Mouse (Mus musculus) CH12.LX (cell line): Measurements from ENCODE around the gene Irx4.

Source experiments
- CTCF ChIP-seq, 2 experiments: IDR thresholded peaks in 1 of 2; conservative IDR thresholded peaks in 1 of 2; 2 replicates each; pipeline ENCODE4 v1.5.1; 2011 to 2012; ENCODE audit warnings: low read depth in 2 of 2, low read length in 2 of 2, improper control_type of control experiment in 1 of 2, inconsistent platforms in 1 of 2, mild to moderate bottlenecking in 1 of 2, moderate library complexity in 1 of 2
- EP300 ChIP-seq: IDR thresholded peaks from 2 replicates; pipeline ENCODE4 v1.6.1; 2011; ENCODE audit warnings: low read length, improper control_type of control experiment
- IRF4 ChIP-seq: IDR thresholded peaks from 2 replicates; pipeline ENCODE4 v1.6.1; 2014; ENCODE audit warnings: low read depth, mild to moderate bottlenecking, inconsistent platforms, low read length, improper control_type of control experiment
- JUN ChIP-seq: IDR thresholded peaks from 2 replicates; pipeline ENCODE4 v1.6.1; 2011; ENCODE audit warnings: low read depth, mild to moderate bottlenecking, low read length, improper control_type of control experiment, moderate library complexity; ENCODE audit not compliant: insufficient read depth
- KAT2A ChIP-seq: IDR thresholded peaks from 2 replicates; pipeline ENCODE4 v1.6.1; 2012; ENCODE audit warnings: low read length, improper control_type of control experiment, inconsistent platforms; ENCODE audit not compliant: insufficient replicate concordance
- MAFK ChIP-seq: IDR thresholded peaks from 2 replicates; pipeline ENCODE4 v1.6.1; 2011; ENCODE audit warnings: low read length, improper control_type of control experiment; ENCODE audit not compliant: insufficient replicate concordance
- MAX ChIP-seq: IDR thresholded peaks from 2 replicates; pipeline ENCODE4 v1.6.1; 2011; ENCODE audit warnings: low read length, improper control_type of control experiment
- MEF2A ChIP-seq: IDR thresholded peaks from 2 replicates; pipeline ENCODE4 v1.6.1; 2014; ENCODE audit warnings: low read depth, mild to moderate bottlenecking, inconsistent platforms, low read length, improper control_type of control experiment, borderline replicate concordance
- MYC ChIP-seq: IDR thresholded peaks from 2 replicates; pipeline ENCODE4 v1.6.1; 2011; ENCODE audit warnings: low read depth, mild to moderate bottlenecking, improper control_type of control experiment, low read length
- PAX5 ChIP-seq: IDR thresholded peaks from 2 replicates; pipeline ENCODE4 v1.6.1; 2012; ENCODE audit warnings: low read length, inconsistent platforms, mixed read lengths
- POLR2A ChIP-seq: IDR thresholded peaks from 2 replicates; pipeline ENCODE4 v1.6.1; 2011; ENCODE audit warnings: low read depth, mild to moderate bottlenecking, improper control_type of control experiment, low read length
- TCF12 ChIP-seq: IDR thresholded peaks from 2 replicates; pipeline ENCODE4 v1.6.1; 2014; ENCODE audit warnings: low read depth, mild to moderate bottlenecking, inconsistent platforms, low read length, improper control_type of control experiment
- ZC3H11A ChIP-seq: IDR thresholded peaks from 2 replicates; pipeline ENCODE4 v1.6.1; 2012; ENCODE audit warnings: low read depth, mild to moderate bottlenecking, inconsistent platforms, low read length, improper control_type of control experiment
- ZKSCAN1 ChIP-seq: IDR thresholded peaks from 2 replicates; pipeline ENCODE4 v1.6.1; 2012; ENCODE audit warnings: low read depth, inconsistent platforms, low read length, improper control_type of control experiment, borderline replicate concordance

DNA sequence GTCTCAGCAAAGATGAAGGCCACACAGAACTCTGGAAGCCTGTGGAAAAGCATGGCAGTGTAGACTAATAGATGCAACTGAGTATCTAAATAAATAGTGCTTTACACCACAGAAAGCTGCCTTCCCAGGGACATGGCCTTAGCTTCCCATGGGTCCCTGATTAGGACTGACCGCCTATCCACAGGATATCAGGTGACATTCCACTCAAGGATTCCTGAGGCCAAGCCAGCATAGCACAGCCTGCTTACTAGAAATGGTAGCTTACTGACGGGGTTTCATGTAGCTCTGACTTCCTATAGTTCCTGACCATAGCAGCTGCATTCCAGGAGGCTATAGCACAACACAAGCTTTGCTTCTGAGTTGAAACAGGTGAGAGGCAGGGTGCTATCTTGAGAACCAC is 22.1 kb downstream of the Irx4 start:
- no peak for TF ChIP-seq MAFK
- TF ChIP-seq KAT2A: no peak
- no peak for TF ChIP-seq ZKSCAN1
- TF ChIP-seq POLR2A: no peak
- TF ChIP-seq EP300: no peak
- no peak for TF ChIP-seq JUN
- no peak for TF ChIP-seq ZC3H11A
- no peak for TF ChIP-seq PAX5
- no peak for TF ChIP-seq MEF2A
- TF ChIP-seq CTCF (conservative IDR thresholded peaks at IDR 0.05 in 1 of 2, IDR thresholded peaks at IDR 0.05 in 1 of 2; ENCODE audit: low read depth in 2 of 2, low read length in 2 of 2): no peak
- no peak for TF ChIP-seq MAX
- no peak for TF ChIP-seq IRF4
- TF ChIP-seq MYC: no peak
- TF ChIP-seq TCF12: no peak
